In the genomic region with DNA sequence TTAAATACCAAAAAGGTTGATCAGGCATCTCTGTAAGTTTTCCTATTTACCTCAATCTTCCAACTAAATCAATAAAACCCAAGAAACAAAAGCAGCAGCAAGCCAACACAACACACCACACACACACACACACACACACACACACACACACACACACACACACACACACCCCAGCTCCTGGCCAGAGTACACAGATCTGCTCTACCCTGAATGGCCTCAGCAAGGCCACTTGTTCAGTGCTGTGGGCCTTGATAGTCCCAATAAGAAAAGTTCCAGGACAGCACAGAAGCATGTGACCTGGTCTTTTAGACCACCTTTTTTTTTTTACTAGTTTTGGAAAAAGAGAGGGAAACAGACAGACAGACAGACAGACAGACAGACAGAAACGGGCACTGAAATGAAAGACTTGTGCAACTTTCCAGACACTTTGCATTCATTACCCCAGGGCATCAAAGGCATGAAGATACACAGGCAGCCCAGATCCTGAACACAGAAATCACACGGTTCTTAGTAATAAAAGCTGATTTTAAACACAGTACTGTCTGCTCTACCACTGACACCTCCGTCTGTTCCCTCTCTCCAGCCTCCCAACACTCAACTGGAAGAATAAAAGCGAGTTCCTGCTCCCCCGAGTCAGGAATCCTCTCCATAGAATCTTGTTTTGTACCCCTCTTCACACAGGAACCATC, we compare ENCODE assay signal across 9 mouse cellular contexts. TPM values are rescaled to one million over a fixed set of nuclear protein-coding genes. Genes with fewer than 3 reads are reported as not detected.
DNase-seq lines count a peak whose midpoint lies in the region; ATAC-seq lines count a peak whose summit lies in the region.
"Had no signal": no experiment of that assay in that cellular context is flagged by ENCODE, and none has a peak within 500 bp of the region (broad histone marks: within the 10 kb centered on the region; RNA-seq: fewer than 3 reads in every experiment).

No protein-coding gene starts in this region.

- H3K9ac ChIP-seq in lung, embryonic 15.5 days: peak overlapping the region; percentile 22; the same call in 1 of the 2 replicates
- no peak overlapping the region for H3K9ac ChIP-seq in intestine, embryonic 14.5 days (ENCODE audit: low read length)
- H3K9ac ChIP-seq in neural tube, embryonic 15.5 days (replicated peaks): 0 out of 2 replicates have a peak overlapping the region, but pooled peaks have one; percentile 17

- 25% methylated on average over 5 of the region's 5 CpGs for WGBS in lung, embryonic 15.5 days
- WGBS in intestine, embryonic 14.5 days: 35% methylated on average over 5 of the region's 5 CpGs
- 22% methylated on average over 5 of the region's 5 CpGs for WGBS in neural tube, embryonic 15.5 days

- no peaks in the 10 kb centered on the region for H3K27me3 ChIP-seq in lung, embryonic 15.5 days
- H3K27me3 ChIP-seq in intestine, embryonic 14.5 days (replicated peaks; ENCODE audit: control insufficient read depth, insufficient read depth, low read length): no peaks in the 10 kb centered on the region
- no peaks in the 10 kb centered on the region for H3K27me3 ChIP-seq in neural tube, embryonic 15.5 days (replicated peaks)

- H3K4me2 ChIP-seq in lung, embryonic 15.5 days: peak overlapping the region; percentile 57
- peak overlapping the region; percentile 71 for H3K4me2 ChIP-seq in intestine, embryonic 14.5 days (ENCODE audit: low read length)
- peak overlapping the region; percentile 61 for H3K4me2 ChIP-seq in neural tube, embryonic 15.5 days

- ATAC-seq in lung, embryonic 15.5 days (ENCODE audit: borderline replicate concordance, extremely low read depth, low FRiP score, low TSS enrichment): no peak
- ATAC-seq in intestine, embryonic 14.5 days (replicated peaks; ENCODE audit: low FRiP score, low TSS enrichment, low read depth): no peak
- no peak for ATAC-seq in neural tube, embryonic 15.5 days (ENCODE audit: low FRiP score)

- peaks cover 16% of the 10 kb centered on the region; the same call in 1 of the 2 replicates for H3K36me3 ChIP-seq in lung, embryonic 15.5 days
- peaks cover 32% of the 10 kb centered on the region for H3K36me3 ChIP-seq in intestine, embryonic 14.5 days (ENCODE audit: control insufficient read depth, insufficient read depth, low read length)
- no peaks in the 10 kb centered on the region for H3K36me3 ChIP-seq in neural tube, embryonic 15.5 days

- H3K9me3 ChIP-seq in lung, embryonic 15.5 days: no peaks in the 10 kb centered on the region
- no peaks in the 10 kb centered on the region for H3K9me3 ChIP-seq in intestine, embryonic 14.5 days (ENCODE audit: control insufficient read depth, low read length)
- no peaks in the 10 kb centered on the region for H3K9me3 ChIP-seq in neural tube, embryonic 15.5 days (replicated peaks)

- peaks cover 42% of the 10 kb centered on the region for H3K4me1 ChIP-seq in lung, embryonic 15.5 days
- peaks cover 45% of the 10 kb centered on the region for H3K4me1 ChIP-seq in intestine, embryonic 14.5 days (replicated peaks; ENCODE audit: control insufficient read depth, insufficient read depth, low read length)
- H3K4me1 ChIP-seq in neural tube, embryonic 15.5 days: peaks cover 46% of the 10 kb centered on the region

- intact Hi-C loops in heart, postnatal 36 days (cut with DNase I): no loop called here

- H3K4me3 ChIP-seq in lung, embryonic 15.5 days: peak overlapping the region; percentile 12; the same call in 1 of the 2 replicates
- peak overlapping the region; percentile 19 for H3K4me3 ChIP-seq in intestine, embryonic 14.5 days (ENCODE audit: low read depth, low read length)
- H3K4me3 ChIP-seq in neural tube, embryonic 15.5 days (replicated peaks): peak overlapping the region; percentile 13; the same call in 1 of the 2 replicates

- H3K27ac ChIP-seq in lung, embryonic 15.5 days: 0 out of 2 replicates have a peak overlapping the region, but pooled peaks have one; percentile 11
- no peak overlapping the region for H3K27ac ChIP-seq in intestine, embryonic 14.5 days (ENCODE audit: low read depth)
- H3K27ac ChIP-seq in neural tube, embryonic 15.5 days (replicated peaks): no peak overlapping the region

- DNase-seq in heart, adult 11 months: peak; percentile 79
- no peak for DNase-seq in heart, postnatal 36 days
- DNase-seq in lung, postnatal 25 days (ENCODE audit: low spot score): no peak
- DNase-seq in intestine, embryonic 14.5 days (ENCODE audit: low spot score): no peak
- no peak for DNase-seq in right cerebral cortex, postnatal 36 days (ENCODE audit: low spot score in 2 of 2)
- DNase-seq in natural killer cell, adult 2 months (ENCODE audit: low spot score in 2 of 2): no peak
- DNase-seq: B cell, adult 2 months had no signal

RNA-seq across cellular contexts. Expression of a gene that starts 6.9 kb away (rescaled TPM):
- total RNA-seq in heart, postnatal 36 days (2021): 10 to 100 TPM; 47.2 to 63.0 TPM
- polyA plus RNA-seq in lung, embryonic 15.5 days (2015; fragmentation: Nextera tagmentation; extraction: Ambion mirVana): 37.5 and 40.6 TPM in 2 replicates
- polyA plus RNA-seq in intestine, embryonic 14.5 days (2014; fragmentation: Nextera tagmentation; extraction: Ambion mirVana): 37.3 and 42.3 TPM in 2 replicates
- polyA plus RNA-seq in neural tube, embryonic 15.5 days (2015; fragmentation: Nextera tagmentation; extraction: Ambion mirVana): 28.8 and 31.4 TPM in 2 replicates
